Mouse (Mus musculus): Measurements from ENCODE around the gene Adipor2.

GRCm38 (mm10) chr6:119458166-119458565 is 40.7 kb upstream of the Adipor2 start:
- TF ChIP-seq POLR2A (IDR thresholded peaks at IDR 0.05; ENCODE audit: insufficient read depth, low read depth, low read length) (no peak), CTCF (IDR thresholded peaks at IDR 0.05; ENCODE audit: insufficient read depth, low read depth, low read length) (no peak)
